Mouse (Mus musculus) neural tube, embryonic 12.5 days (tissue): ENCODE measurements around the gene Rps4x. TPM values are rescaled to one million over a fixed set of nuclear protein-coding genes. Genes with fewer than 3 reads are reported as not detected.
"Not testable (repeated sequence)": the region's sequence is repeated elsewhere in the genome, so short reads cannot be mapped to it uniquely, and the experiment has no call there.

Experiments
- ATAC-seq: fragments of 200-750 bp; cut with Nextera tagmentation; 2 replicates; pipeline ENCODE4 v1.8.0; 2017; ENCODE audit warnings: low read depth, mild to moderate bottlenecking, moderate TSS enrichment, moderate library complexity; ENCODE audit not compliant: low FRiP score
- H3K27ac ChIP-seq: fragments of 300-500 bp; sonication (generic); 2 replicates; pipeline ENCODE4 v1.5.1; 2016
- H3K27me3 ChIP-seq: fragments of 300-500 bp; sonication (generic); replicated peaks from 2 replicates; pipeline ENCODE4 v1.6.1; 2016; ENCODE audit warnings: mild to moderate bottlenecking
- H3K36me3 ChIP-seq: fragments of 300-500 bp; sonication (generic); 2 replicates; pipeline ENCODE4 v1.6.1; 2016; ENCODE audit warnings: mild to moderate bottlenecking
- H3K4me1 ChIP-seq: fragments of 300-500 bp; sonication (generic); 2 replicates; pipeline ENCODE4 v1.6.1; 2016
- H3K4me2 ChIP-seq: fragments of 300-500 bp; sonication (generic); replicated peaks from 2 replicates; pipeline ENCODE4 v1.6.1; 2016; ENCODE audit warnings: mild to moderate bottlenecking
- H3K4me3 ChIP-seq: fragments of 300-500 bp; sonication (generic); 2 replicates; pipeline ENCODE4 v1.5.1; 2016
- H3K9ac ChIP-seq: fragments of 300-500 bp; sonication (generic); 2 replicates; pipeline ENCODE4 v1.6.1; 2016; ENCODE audit warnings: mild to moderate bottlenecking
- H3K9me3 ChIP-seq: fragments of 300-500 bp; sonication (generic); 2 replicates; pipeline ENCODE4 v1.6.1; 2016; ENCODE audit warnings: mild to moderate bottlenecking
- WGBS: fragments of 180-500 bp; shearing (Covaris S2); methylation state at CpG from one replicate; pipeline ENCODE4 v1.1.7; 2016; 5-methylcytosine and 5-hydroxymethylcytosine counted together
- polyA plus RNA-seq: library from polyadenylated mRNA; unstranded; fragments of >200 nt; fragmentation: Nextera tagmentation; extraction: Ambion mirVana; gene quantifications from 2 replicates; pipeline ENCODE4 v1.2.1, GENCODE M21; 2016

Gene Rps4x
- 429 and 461 TPM in 2 replicates for polyA plus RNA-seq

DNA sequence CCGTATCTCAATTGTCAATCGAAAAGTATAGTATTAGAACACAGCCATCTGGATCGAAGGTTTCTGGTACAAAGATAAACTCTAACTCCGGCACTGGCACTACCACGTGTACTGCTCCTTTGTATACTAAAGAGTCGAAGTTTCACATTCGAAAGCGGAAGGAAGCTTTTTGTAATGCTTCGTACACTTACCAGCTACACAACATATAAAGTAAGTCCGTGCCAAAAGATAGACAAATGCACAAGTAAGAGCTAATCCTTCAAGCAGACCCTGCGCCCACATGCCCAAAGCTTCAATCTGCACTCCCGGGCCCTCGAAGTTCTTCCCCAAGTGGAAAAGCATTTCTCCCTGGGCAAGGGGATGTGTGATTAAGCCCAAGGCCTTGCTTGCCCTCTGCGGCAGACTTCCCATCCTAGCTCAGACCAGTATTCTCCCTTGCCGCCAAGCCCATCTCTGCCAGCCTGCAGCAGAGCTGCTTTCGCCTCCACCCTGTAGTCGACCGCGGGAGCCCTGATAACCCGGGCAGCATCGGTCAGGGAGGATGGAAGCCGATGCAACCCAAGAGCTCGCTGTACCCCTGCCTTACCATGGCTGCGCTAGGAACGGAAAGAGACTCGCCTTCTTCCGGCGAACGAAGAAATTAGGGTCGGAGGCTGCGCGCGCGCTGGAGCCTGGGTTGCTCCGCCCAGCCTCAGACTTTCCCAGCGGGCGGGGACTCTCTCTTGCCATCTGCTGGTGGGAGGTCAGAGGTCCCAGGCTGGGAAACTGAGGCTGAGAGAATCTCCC, at the start of gene Rps4x:
Rps4x (minus strand) TSS at position 683 of the 786 bp plus-strand sequence.
- ATAC-seq: peak; percentile 91
- peak within 1 kb of the TSS; percentile 64 for H3K4me2 ChIP-seq
- H3K9ac ChIP-seq: peak within 1 kb of the TSS; percentile 71
- WGBS: 19% methylated on average over 37 of the region's 37 CpGs
- peaks cover 14% of the 10 kb centered on the region; the same call in 1 of the 2 replicates for H3K36me3 ChIP-seq
- 0 out of 2 replicates have a peak, but pooled peaks cover 4% of the 10 kb centered on the region for H3K27me3 ChIP-seq
- 0 out of 2 replicates have a peak, but pooled peaks cover 5% of the 10 kb centered on the region for H3K4me1 ChIP-seq
- H3K4me3 ChIP-seq: peak within 1 kb of the TSS; percentile 51
- no peaks in the 10 kb centered on the region for H3K9me3 ChIP-seq
- peak within 1 kb of the TSS; percentile 79 for H3K27ac ChIP-seq

DNA sequence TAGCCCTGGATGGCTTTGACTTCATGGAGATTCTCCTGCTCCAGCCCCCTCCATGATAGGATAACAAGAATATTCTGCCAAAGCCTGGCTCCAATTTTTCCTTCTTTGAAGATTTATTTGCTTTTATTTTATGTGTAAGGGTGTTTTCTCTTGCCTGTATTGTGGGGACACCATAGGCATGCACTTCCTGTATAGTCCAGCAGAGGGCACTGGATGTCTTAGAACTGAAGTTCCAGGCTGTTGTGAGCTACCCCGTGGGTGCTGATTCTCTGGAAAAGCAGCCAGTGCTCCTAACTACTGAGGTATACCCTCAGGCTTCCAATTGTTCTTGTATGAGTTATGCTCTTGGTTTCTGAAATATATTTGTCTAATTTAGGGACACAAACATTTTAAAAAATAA, 29.9 kb upstream of the Rps4x start:
- no peak overlapping the region for H3K4me2 ChIP-seq
- 27% methylated on average over 1 of the region's 1 CpGs for WGBS
- H3K9ac ChIP-seq: no peak overlapping the region
- H3K27ac ChIP-seq: no peak overlapping the region
- H3K4me3 ChIP-seq: no peak overlapping the region
- no peak for ATAC-seq
- no peaks in the 10 kb centered on the region for H3K27me3 ChIP-seq
- H3K4me1 ChIP-seq: no peaks in the 10 kb centered on the region
- no peaks in the 10 kb centered on the region for H3K36me3 ChIP-seq
- H3K9me3 ChIP-seq: no peaks in the 10 kb centered on the region

DNA sequence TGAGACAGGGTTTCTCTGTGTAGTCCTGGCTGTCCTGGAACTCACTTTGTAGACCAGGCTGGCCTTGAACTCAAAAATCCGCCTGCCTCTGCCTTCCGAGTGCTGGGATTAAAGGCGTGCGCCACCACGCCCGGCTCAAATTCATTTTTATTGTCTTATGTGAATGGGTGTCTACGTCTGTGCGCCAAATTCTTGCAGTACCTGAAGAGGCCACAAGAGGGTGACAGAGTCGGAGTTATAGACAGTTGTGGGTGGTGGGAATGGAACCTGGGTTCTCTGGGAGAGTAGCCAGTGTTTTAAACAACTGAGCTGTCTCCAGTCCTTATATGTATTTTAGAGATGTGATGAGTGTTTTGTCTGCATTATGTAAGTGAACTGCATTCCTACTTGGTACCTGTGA, 26.2 kb upstream of the Rps4x start:
- H3K4me1 ChIP-seq, H3K36me3 ChIP-seq, H3K4me2 ChIP-seq, H3K27me3 ChIP-seq, H3K27ac ChIP-seq, H3K4me3 ChIP-seq, H3K9me3 ChIP-seq, H3K9ac ChIP-seq, ATAC-seq: not testable (repeated sequence)
- 43% methylated on average over 9 of the region's 9 CpGs for WGBS

DNA sequence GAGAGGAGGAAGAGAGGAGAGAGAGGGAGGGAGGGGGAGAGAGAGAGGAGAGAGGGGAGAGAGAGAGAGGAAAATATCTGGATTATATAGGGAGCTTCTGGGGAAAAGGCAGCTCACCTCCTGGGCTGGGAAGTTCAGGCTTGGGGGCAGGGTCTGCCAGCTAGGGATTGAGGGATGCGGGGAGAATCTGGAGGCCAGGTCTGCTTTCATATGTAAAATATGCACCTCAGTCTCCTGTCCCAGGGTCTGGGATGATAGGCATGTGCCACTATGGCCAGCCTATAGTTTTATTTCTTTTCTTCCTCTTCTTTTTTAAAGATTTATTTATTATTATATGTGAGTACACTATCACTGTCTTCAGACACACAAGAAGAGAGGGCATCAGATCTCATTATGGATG, 1.6 kb upstream of the Rps4x start:
- WGBS: 58% methylated on average over 1 of the region's 1 CpGs
- 0 out of 2 replicates have a peak, but pooled peaks cover 5% of the 10 kb centered on the region for H3K4me1 ChIP-seq
- no peak for ATAC-seq
- H3K4me3 ChIP-seq: no peak overlapping the region
- H3K9ac ChIP-seq: no peak overlapping the region
- H3K36me3 ChIP-seq: peaks cover 3% of the 10 kb centered on the region; the same call in 1 of the 2 replicates
- 0 out of 2 replicates have a peak, but pooled peaks cover 4% of the 10 kb centered on the region for H3K27me3 ChIP-seq
- H3K9me3 ChIP-seq: no peaks in the 10 kb centered on the region
- H3K4me2 ChIP-seq: no peak overlapping the region
- H3K27ac ChIP-seq: no peak overlapping the region

DNA sequence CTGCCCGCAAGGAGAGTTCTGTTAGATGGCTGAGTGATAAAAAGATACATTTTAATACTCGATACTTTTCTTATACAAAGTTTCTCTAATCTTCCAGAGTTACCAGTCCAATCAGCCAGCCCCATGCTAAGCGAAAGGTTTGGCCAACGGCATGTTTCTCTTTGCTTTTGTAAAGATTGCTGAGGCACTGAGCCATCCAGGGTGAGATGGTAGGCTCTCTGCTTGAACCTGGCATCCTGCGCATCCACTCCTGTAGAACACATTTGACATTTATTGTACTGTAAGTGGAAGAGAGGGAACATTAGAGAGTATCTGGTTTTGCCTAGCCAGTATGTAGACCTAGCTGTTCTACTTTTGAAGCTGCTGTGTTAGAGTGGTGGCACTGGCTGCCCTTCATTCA, 387 bp upstream of the Rps4x start:
- Histone ChIP-seq H3K4me2 (peak overlapping the region; percentile 64; the same call in 1 of the 2 replicates), H3K27me3 (0 out of 2 replicates have a peak, but pooled peaks cover 4% of the 10 kb centered on the region), H3K27ac (no peak overlapping the region), H3K9ac (no peak overlapping the region), H3K4me3 (no peak overlapping the region), H3K36me3 (peaks cover 7% of the 10 kb centered on the region; the same call in 1 of the 2 replicates), H3K9me3 (no peaks in the 10 kb centered on the region), H3K4me1 (0 out of 2 replicates have a peak, but pooled peaks cover 5% of the 10 kb centered on the region)
- ATAC-seq: no peak
- WGBS: 59% methylated on average over 5 of the region's 5 CpGs

DNA sequence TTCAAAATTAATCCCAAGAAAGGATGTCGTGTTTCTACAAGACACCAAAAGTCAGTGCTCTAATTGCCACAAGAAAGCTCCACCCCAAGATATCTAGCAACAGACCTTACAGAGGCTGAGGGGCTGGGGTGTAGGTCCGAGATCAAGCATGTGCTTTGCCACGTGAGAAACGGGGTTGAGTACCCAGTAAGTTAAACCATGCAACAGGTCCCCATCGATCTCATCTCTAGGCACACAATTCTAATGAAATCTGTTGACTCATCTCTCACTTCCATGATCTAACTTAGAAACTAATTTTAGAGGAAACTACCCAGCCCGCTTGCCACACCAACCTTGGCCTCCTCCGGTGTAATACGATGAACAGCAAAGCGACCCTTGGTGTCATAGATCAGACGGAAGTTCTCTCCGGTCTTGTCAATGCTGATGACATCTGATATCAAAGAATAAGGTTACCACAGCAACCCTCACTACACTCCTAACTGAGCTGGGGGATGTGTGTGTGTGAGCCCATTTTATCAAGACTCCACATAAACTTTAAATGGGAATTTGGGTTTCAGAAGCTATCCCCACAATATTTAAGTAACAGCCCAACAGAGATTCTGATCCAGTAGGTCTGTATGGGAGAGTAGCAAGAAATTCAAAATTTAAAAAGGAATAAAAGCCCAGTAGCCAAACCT, 2.0 kb downstream of the Rps4x start:
- WGBS: 47% methylated on average over 11 of the region's 11 CpGs
- Histone ChIP-seq H3K9me3 (no peaks in the 10 kb centered on the region), H3K36me3 (peaks cover 19% of the 10 kb centered on the region; the same call in 1 of the 2 replicates), H3K4me1 (0 out of 2 replicates have a peak, but pooled peaks cover 5% of the 10 kb centered on the region), H3K4me3 (peak overlapping the region; percentile 19), H3K27me3 (no peaks in the 10 kb centered on the region), H3K27ac (no peak overlapping the region), H3K4me2 (peak overlapping the region; percentile 64), H3K9ac (0 out of 2 replicates have a peak overlapping the region, but pooled peaks have one; percentile 21)
- ATAC-seq: no peak

DNA sequence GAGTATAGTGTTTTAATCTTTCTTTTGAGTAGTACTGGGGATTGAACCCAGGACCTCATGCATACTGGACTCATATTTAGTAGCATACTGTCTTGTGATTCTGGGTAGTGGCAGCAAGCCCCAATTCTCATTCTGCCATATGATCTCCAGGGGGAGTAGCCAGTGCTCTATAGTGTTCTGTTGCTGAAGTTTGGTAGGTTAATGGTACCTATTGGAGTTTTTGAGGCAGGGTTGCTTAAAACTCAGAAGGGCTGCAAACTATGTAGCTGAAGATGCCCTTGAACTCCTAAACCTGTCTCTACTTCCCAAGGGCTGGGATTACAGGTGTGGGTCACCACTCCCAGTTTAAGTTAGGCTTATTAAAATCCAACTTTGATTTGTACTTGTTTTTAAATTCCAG, 6.6 kb downstream of the Rps4x start:
- Histone ChIP-seq H3K4me2 (no peak overlapping the region), H3K27me3 (no peaks in the 10 kb centered on the region), H3K36me3 (peaks cover 19% of the 10 kb centered on the region; the same call in 1 of the 2 replicates), H3K27ac (no peak overlapping the region), H3K4me3 (no peak overlapping the region), H3K9ac (no peak overlapping the region), H3K9me3 (no peaks in the 10 kb centered on the region), H3K4me1 (0 out of 2 replicates have a peak, but pooled peaks cover 5% of the 10 kb centered on the region)
- no peak for ATAC-seq

DNA sequence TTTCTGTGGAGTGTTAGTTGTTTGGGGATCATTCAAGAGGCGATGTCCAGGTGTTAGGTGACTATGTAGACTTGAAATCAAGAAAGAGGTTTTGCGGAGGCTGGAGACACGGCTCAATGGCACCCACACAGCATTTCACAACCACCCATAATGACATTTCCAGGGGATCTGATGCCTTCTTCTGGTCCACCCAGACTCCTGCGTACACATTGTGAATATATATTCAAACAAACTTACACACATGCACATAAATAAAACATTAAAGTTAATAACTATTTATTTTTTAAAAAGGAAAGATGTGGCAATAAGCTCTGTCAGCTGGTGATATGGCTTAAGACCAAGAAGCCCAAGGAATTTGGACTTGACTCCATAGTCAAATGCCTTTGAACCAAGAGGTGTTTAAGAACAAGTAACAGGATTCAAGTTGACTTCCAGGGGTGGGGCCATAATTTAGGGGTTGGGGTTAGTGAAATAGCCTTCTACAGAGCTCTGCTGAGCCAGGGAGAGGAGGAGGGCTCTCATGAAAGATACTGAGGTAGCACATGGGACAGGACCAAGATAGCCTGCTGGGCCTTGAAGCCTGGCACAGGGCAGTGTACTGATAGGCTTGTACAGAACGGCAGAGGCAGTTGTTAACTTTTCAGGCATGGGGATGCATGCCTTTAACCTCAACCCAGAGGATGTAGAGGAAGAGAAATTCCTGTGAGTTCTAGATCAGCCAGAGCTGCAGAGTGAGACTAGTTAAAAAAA, 13.5 kb downstream of the Rps4x start:
- Histone ChIP-seq H3K27me3 (no peaks in the 10 kb centered on the region), H3K4me3 (no peak overlapping the region), H3K36me3 (no peaks in the 10 kb centered on the region), H3K9ac (no peak overlapping the region), H3K4me1 (no peaks in the 10 kb centered on the region), H3K4me2 (no peak overlapping the region), H3K27ac (no peak overlapping the region), H3K9me3 (no peaks in the 10 kb centered on the region)
- 90% methylated on average over 5 of the region's 5 CpGs for WGBS
- no peak for ATAC-seq

DNA sequence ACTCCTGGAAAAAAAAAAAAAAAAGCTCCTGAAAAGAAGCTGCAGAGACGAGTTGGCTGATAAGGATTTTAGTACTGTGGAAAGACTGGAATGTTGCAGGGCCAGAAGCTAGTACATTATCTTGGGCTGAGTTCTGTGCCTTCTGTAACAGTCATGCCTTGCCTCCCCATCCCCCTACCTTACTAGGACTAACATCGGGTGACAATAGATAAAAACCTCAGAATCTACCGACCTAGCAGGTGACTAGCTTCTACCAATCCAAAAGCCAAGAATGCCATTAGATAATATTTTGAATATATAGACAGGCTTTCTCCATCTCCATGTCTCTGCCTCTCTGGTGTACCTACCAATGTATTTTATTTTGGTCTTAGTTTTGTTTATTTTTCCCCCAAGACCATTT, 18.3 kb downstream of the Rps4x start:
- H3K9ac ChIP-seq: no peak overlapping the region
- H3K9me3 ChIP-seq: no peaks in the 10 kb centered on the region
- no peaks in the 10 kb centered on the region for H3K36me3 ChIP-seq
- H3K4me2 ChIP-seq: no peak overlapping the region
- H3K27ac ChIP-seq: no peak overlapping the region
- no peak for ATAC-seq
- H3K27me3 ChIP-seq: no peaks in the 10 kb centered on the region
- 75% methylated on average over 3 of the region's 3 CpGs for WGBS
- no peaks in the 10 kb centered on the region for H3K4me1 ChIP-seq
- no peak overlapping the region for H3K4me3 ChIP-seq

GRCm38 (mm10) chrX:102170135-102170534, 19.1 kb downstream of the Rps4x start:
- Histone ChIP-seq H3K9me3 (no peaks in the 10 kb centered on the region), H3K4me1 (no peaks in the 10 kb centered on the region), H3K4me3 (no peak overlapping the region), H3K4me2 (no peak overlapping the region), H3K9ac (no peak overlapping the region), H3K27me3 (no peaks in the 10 kb centered on the region), H3K36me3 (no peaks in the 10 kb centered on the region), H3K27ac (no peak overlapping the region)
- no peak for ATAC-seq
- WGBS: 50% methylated on average over 3 of the region's 3 CpGs

DNA sequence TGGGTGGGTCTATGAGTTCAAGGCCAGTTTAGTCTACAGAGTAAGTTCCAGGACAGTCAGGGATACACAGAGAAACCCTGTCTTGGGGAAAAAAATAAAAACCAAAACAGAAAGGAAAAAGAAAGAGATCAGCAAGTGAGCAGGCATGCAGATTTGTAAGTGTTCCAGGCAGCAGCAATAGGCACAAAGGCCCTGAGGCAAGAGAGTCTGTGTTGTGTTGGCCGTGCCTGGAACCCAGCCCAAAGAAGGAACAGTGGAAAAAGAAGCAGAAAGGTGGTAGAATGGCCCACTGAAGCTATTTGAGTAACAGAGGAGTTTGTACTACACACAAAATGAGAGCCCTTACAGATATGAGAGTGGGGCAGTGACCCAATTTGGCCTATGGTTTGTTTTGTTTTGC, 19.5 kb downstream of the Rps4x start:
- Histone ChIP-seq H3K27me3 (no peaks in the 10 kb centered on the region), H3K27ac (no peak overlapping the region), H3K4me1 (no peaks in the 10 kb centered on the region), H3K36me3 (no peaks in the 10 kb centered on the region), H3K4me2 (no peak overlapping the region), H3K9ac (no peak overlapping the region), H3K4me3 (no peak overlapping the region), H3K9me3 (no peaks in the 10 kb centered on the region)
- no peak for ATAC-seq
- WGBS: 67% methylated on average over 1 of the region's 1 CpGs

- H3K9ac ChIP-seq: no peak overlapping the region
- no peak overlapping the region for H3K4me2 ChIP-seq
- H3K4me3 ChIP-seq: no peak overlapping the region
- H3K4me1 ChIP-seq: no peaks in the 10 kb centered on the region
- WGBS: 27% methylated on average over 6 of the region's 6 CpGs
- H3K27ac ChIP-seq: no peak overlapping the region
- no peaks in the 10 kb centered on the region for H3K36me3 ChIP-seq
- H3K27me3 ChIP-seq: no peaks in the 10 kb centered on the region
- peak; percentile 33; the same call in 1 of the 2 replicates for ATAC-seq
- no peaks in the 10 kb centered on the region for H3K9me3 ChIP-seq
These were observed 22.2 kb downstream of the Rps4x start for GRCm38 (mm10) chrX:102166986-102167385.
